Mouse (Mus musculus) heart, postnatal 0 days (tissue): ENCODE results near the gene Abcc4.

ENCODE experiments used
- CTCF ChIP-seq: IDR thresholded peaks from 2 replicates; pipeline ENCODE4 v1.5.1; 2016; ENCODE audit warnings: antibody characterized with exemption, control low read depth, low read depth
- EP300 ChIP-seq: IDR thresholded peaks from 2 replicates; pipeline ENCODE4 v1.6.1; 2016; ENCODE audit warnings: antibody characterized with exemption, low read depth

DNA sequence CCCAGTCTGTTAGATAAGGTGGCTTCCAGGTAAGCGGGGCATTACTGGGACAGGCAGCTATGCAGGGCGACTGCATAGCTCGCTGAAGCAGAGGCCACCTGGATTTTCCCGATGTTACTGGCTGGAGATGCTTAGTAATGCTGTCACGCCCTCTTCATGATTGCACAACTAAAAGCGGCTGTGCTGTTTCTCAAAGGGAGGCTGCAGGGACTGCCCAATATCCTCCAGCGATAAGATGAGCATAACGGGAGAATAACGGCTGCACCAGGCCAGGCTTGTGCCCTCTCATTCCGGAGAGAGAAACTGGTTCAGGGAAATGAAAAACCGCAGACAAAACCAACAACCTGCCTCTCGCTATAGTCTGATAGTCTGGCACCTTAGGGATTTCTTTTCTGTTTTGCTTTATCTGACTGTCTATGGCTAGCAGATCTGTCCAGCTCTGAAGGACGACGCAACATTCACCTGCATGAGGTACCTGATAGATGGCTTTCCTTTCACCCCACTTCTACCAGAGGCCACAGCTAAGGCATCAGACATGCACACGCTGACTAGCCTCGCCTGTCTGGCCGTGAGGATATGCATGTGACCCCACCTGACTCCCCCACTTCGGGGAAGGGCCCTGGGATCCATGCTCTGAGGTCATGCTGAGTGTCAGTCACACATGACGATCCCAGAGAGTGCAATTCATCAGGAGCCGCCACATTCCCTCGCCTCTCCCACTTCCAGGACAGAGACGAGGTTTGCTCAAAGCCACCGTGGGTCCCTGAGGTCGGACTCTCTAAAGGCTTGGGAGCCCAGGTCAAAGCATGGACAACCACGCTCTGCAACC is 67.4 kb downstream of the Abcc4 start:
- no peak for TF ChIP-seq CTCF
- no peak for TF ChIP-seq EP300
